Mouse (Mus musculus) kidney, embryonic 15.5 days (tissue): ENCODE data around the gene Ppm1k. TPM values are rescaled to one million over a fixed set of nuclear protein-coding genes. Genes with fewer than 3 reads are reported as not detected.
"Not testable (repeated sequence)": the region's sequence is repeated elsewhere in the genome, so short reads cannot be mapped to it uniquely, and the experiment has no call there.

ENCODE experiments used
- ATAC-seq: fragments of 200-750 bp; cut with Nextera tagmentation; replicated peaks from 2 replicates; pipeline ENCODE4 v1.8.0; 2017; ENCODE audit warnings: moderate TSS enrichment; ENCODE audit not compliant: low FRiP score
- H3K27ac ChIP-seq: fragments of 300-500 bp; sonication (generic); 2 replicates; pipeline ENCODE4 v1.5.1; 2015; ENCODE audit warnings: mild to moderate bottlenecking, inconsistent platforms
- H3K27me3 ChIP-seq: fragments of 300-500 bp; sonication (generic); 2 replicates; pipeline ENCODE4 v1.6.1; 2015; ENCODE audit warnings: inconsistent platforms
- H3K36me3 ChIP-seq: fragments of 300-500 bp; sonication (generic); 2 replicates; pipeline ENCODE4 v1.6.1; 2015; ENCODE audit warnings: inconsistent platforms
- H3K4me1 ChIP-seq: fragments of 300-500 bp; sonication (generic); 2 replicates; pipeline ENCODE4 v1.6.1; 2015; ENCODE audit warnings: inconsistent platforms
- H3K4me2 ChIP-seq: fragments of 300-500 bp; sonication (generic); 2 replicates; pipeline ENCODE4 v1.6.1; 2015; ENCODE audit warnings: moderate library complexity, mild to moderate bottlenecking, inconsistent platforms
- H3K4me3 ChIP-seq: fragments of 300-500 bp; sonication (generic); replicated peaks from 2 replicates; pipeline ENCODE4 v1.5.1; 2015; ENCODE audit warnings: mild to moderate bottlenecking, inconsistent platforms
- H3K9ac ChIP-seq: fragments of 300-500 bp; sonication (generic); 2 replicates; pipeline ENCODE4 v1.6.1; 2015; ENCODE audit warnings: mild to moderate bottlenecking, inconsistent platforms
- H3K9me3 ChIP-seq: fragments of 300-500 bp; sonication (generic); replicated peaks from 2 replicates; pipeline ENCODE4 v1.6.1; 2016; ENCODE audit warnings: inconsistent platforms
- WGBS: fragments of 180-500 bp; shearing (Covaris S2); methylation state at CpG from one replicate; pipeline ENCODE4 v1.1.7; 2015; ENCODE audit warnings: mixed read lengths; 5-methylcytosine and 5-hydroxymethylcytosine counted together
- polyA plus RNA-seq: library from polyadenylated mRNA; unstranded; fragments of >200 nt; fragmentation: Nextera tagmentation; extraction: Ambion mirVana; gene quantifications from 2 replicates; pipeline ENCODE4 v1.2.1, GENCODE M21; 2015

Ppm1k gene
- polyA plus RNA-seq, 1 experiment from 2014 or later, result 5.0 TPM

- H3K4me2 ChIP-seq, result no peak overlapping the region
- no peaks in the 10 kb centered on the region for H3K36me3 ChIP-seq
- H3K9ac ChIP-seq, result no peak overlapping the region
- no peak overlapping the region for H3K27ac ChIP-seq
- no peak for ATAC-seq
- no peaks in the 10 kb centered on the region for H3K27me3 ChIP-seq
- H3K9me3 ChIP-seq, result no peaks in the 10 kb centered on the region
- no peak overlapping the region for H3K4me3 ChIP-seq
- WGBS, result 77% methylated on average over 1 of the region's 1 CpGs
- H3K4me1 ChIP-seq, result peaks cover 11% of the 10 kb centered on the region
Measured at GRCm38 (mm10) chr6:57529336-57529845, 5.9 kb downstream of the Ppm1k start.

- no peaks in the 10 kb centered on the region for H3K4me1 ChIP-seq
- H3K36me3 ChIP-seq, result peaks cover 6% of the 10 kb centered on the region; the same call in 1 of the 2 replicates
- H3K4me3 ChIP-seq, result no peak overlapping the region
- H3K27ac ChIP-seq, result no peak overlapping the region
- 83% methylated on average over 2 of the region's 2 CpGs for WGBS
- no peaks in the 10 kb centered on the region for H3K27me3 ChIP-seq
- H3K9ac ChIP-seq, result no peak overlapping the region
- no peaks in the 10 kb centered on the region for H3K9me3 ChIP-seq
- no peak for ATAC-seq
- H3K4me2 ChIP-seq, result no peak overlapping the region
Measured at GRCm38 (mm10) chr6:57526933-57527332, 8.3 kb downstream of the Ppm1k start.

- no peak for ATAC-seq
- H3K27ac ChIP-seq, result no peak overlapping the region
- H3K4me3 ChIP-seq, result no peak overlapping the region
- 93% methylated on average over 10 of the region's 10 CpGs for WGBS
- H3K36me3 ChIP-seq, result peaks cover 6% of the 10 kb centered on the region; the same call in 1 of the 2 replicates
- H3K9ac ChIP-seq, result no peak overlapping the region
- no peaks in the 10 kb centered on the region for H3K27me3 ChIP-seq
- H3K4me2 ChIP-seq, result no peak overlapping the region
- H3K4me1 ChIP-seq, result no peaks in the 10 kb centered on the region
- no peaks in the 10 kb centered on the region for H3K9me3 ChIP-seq
Measured at GRCm38 (mm10) chr6:57524742-57525141, 10.5 kb downstream of the Ppm1k start.

GRCm38 (mm10) chr6:57520749-57521652, 14.3 kb downstream of the Ppm1k start:
- no peaks in the 10 kb centered on the region for H3K27me3 ChIP-seq
- H3K9ac ChIP-seq, result no peak overlapping the region
- 86% methylated on average over 10 of the region's 10 CpGs for WGBS
- H3K4me3 ChIP-seq, result no peak overlapping the region
- no peak overlapping the region for H3K27ac ChIP-seq
- no peaks in the 10 kb centered on the region for H3K4me1 ChIP-seq
- no peak overlapping the region for H3K4me2 ChIP-seq
- no peaks in the 10 kb centered on the region for H3K9me3 ChIP-seq
- no peak for ATAC-seq
- peaks cover 12% of the 10 kb centered on the region; the same call in 1 of the 2 replicates for H3K36me3 ChIP-seq

- Histone ChIP-seq H3K27ac (no peak overlapping the region), H3K4me1 (no peaks in the 10 kb centered on the region), H3K4me3 (no peak overlapping the region), H3K36me3 (peaks cover 45% of the 10 kb centered on the region), H3K4me2 (no peak overlapping the region), H3K27me3 (no peaks in the 10 kb centered on the region), H3K9ac (no peak overlapping the region), H3K9me3 (no peaks in the 10 kb centered on the region)
- WGBS, result 62% methylated on average over 4 of the region's 4 CpGs
- no peak for ATAC-seq
Measured at GRCm38 (mm10) chr6:57514035-57514374, 21.3 kb downstream of the Ppm1k start.

- Histone ChIP-seq H3K4me1 (no peaks in the 10 kb centered on the region), H3K27ac (no peak overlapping the region), H3K27me3 (no peaks in the 10 kb centered on the region), H3K9ac (no peak overlapping the region), H3K9me3 (no peaks in the 10 kb centered on the region), H3K4me2 (no peak overlapping the region), H3K36me3 (peaks cover 47% of the 10 kb centered on the region), H3K4me3 (no peak overlapping the region)
- 77% methylated on average over 7 of the region's 7 CpGs for whole genome bisulfite sequencing
- ATAC-seq, result no peak
Measured at GRCm38 (mm10) chr6:57513351-57514034, 21.8 kb downstream of the Ppm1k start.

GRCm38 (mm10) chr6:57511899-57512298, 23.4 kb downstream of the Ppm1k start:
- 88% methylated on average over 5 of the region's 5 CpGs for WGBS
- no peak for ATAC-seq
- Histone ChIP-seq H3K9me3 (no peaks in the 10 kb centered on the region), H3K27ac (no peak overlapping the region), H3K4me1 (no peaks in the 10 kb centered on the region), H3K4me2 (no peak overlapping the region), H3K36me3 (peaks cover 44% of the 10 kb centered on the region), H3K27me3 (no peaks in the 10 kb centered on the region), H3K9ac (no peak overlapping the region), H3K4me3 (no peak overlapping the region)

- Histone ChIP-seq H3K9me3 (no peaks in the 10 kb centered on the region), H3K9ac (no peak overlapping the region), H3K4me2 (no peak overlapping the region), H3K4me1 (no peaks in the 10 kb centered on the region), H3K27ac (no peak overlapping the region), H3K4me3 (no peak overlapping the region), H3K36me3 (0 out of 2 replicates have a peak, but pooled peaks cover under 1% of the 10 kb centered on the region), H3K27me3 (no peaks in the 10 kb centered on the region)
- WGBS, result 58% methylated on average over 3 of the region's 3 CpGs
- no peak for ATAC-seq
Measured at GRCm38 (mm10) chr6:57503662-57504379, 31.4 kb downstream of the Ppm1k start.

GRCm38 (mm10) chr6:57499209-57499608, 36.1 kb downstream of the Ppm1k start:
- 77% methylated on average over 2 of the region's 2 CpGs for WGBS
- no peak for ATAC-seq

GRCm38 (mm10) chr6:57468161-57468560, 67.1 kb downstream of the Ppm1k start:
- WGBS, result 20% methylated on average over 3 of the region's 3 CpGs
- not testable (repeated sequence) for H3K9me3 ChIP-seq, H3K27me3 ChIP-seq, H3K4me2 ChIP-seq, H3K36me3 ChIP-seq, H3K4me3 ChIP-seq, H3K9ac ChIP-seq, H3K4me1 ChIP-seq, H3K27ac ChIP-seq, ATAC-seq

More at GRCm38 (mm10) chr6:57499209-57499608, 36.1 kb downstream of the Ppm1k start:
- H3K9me3 ChIP-seq, result no peaks in the 10 kb centered on the region
- H3K27ac ChIP-seq, result no peak overlapping the region
- no peaks in the 10 kb centered on the region for H3K27me3 ChIP-seq
- no peaks in the 10 kb centered on the region for H3K4me1 ChIP-seq
- H3K4me2 ChIP-seq, result no peak overlapping the region
- H3K9ac ChIP-seq, result no peak overlapping the region
- no peaks in the 10 kb centered on the region for H3K36me3 ChIP-seq
- no peak overlapping the region for H3K4me3 ChIP-seq
